Mouse (Mus musculus): Measurements from ENCODE around the gene Dnaaf5. TPM values are rescaled to one million over a fixed set of nuclear protein-coding genes. Genes with fewer than 3 reads are reported as not detected.

The Dnaaf5 gene
- polyA plus RNA-seq, 1 experiment, result 196 TPM

- Histone ChIP-seq H3K27me3 (replicated peaks) (peaks cover 14% of the 10 kb centered on the region), H3K4me3 (replicated peaks) (no peak overlapping the region), H3K36me3 (replicated peaks; ENCODE audit: low read length) (peaks cover 3% of the 10 kb centered on the region), H3K9me3 (peaks cover 9% of the 10 kb centered on the region), H3K4me1 (peaks cover 13% of the 10 kb centered on the region)
- TF ChIP-seq GATA1 (IDR thresholded peaks at IDR 0.05; ENCODE audit: borderline replicate concordance, low read length) (no peak), FLI1 (IDR thresholded peaks at IDR 0.05; ENCODE audit: low read length) (no peak)
These were observed 11.0 kb upstream of the Dnaaf5 start for GRCm38 (mm10) chr5:139138926-139139472.

GRCm38 (mm10) chr5:139140589-139140988 lies 9.4 kb upstream of the Dnaaf5 start:
- Histone ChIP-seq H3K4me3 (replicated peaks) (peak overlapping the region; percentile 15), H3K9me3 (peaks cover 25% of the 10 kb centered on the region), H3K4me1 (peaks cover 18% of the 10 kb centered on the region), H3K36me3 (replicated peaks; ENCODE audit: low read length) (peaks cover 19% of the 10 kb centered on the region), H3K27me3 (replicated peaks) (peaks cover 12% of the 10 kb centered on the region)
- TF ChIP-seq GATA1 (IDR thresholded peaks at IDR 0.05; ENCODE audit: borderline replicate concordance, low read length) (no peak), FLI1 (IDR thresholded peaks at IDR 0.05; ENCODE audit: low read length) (no peak)

- Histone ChIP-seq H3K27me3 (replicated peaks) (peaks cover 12% of the 10 kb centered on the region), H3K36me3 (replicated peaks; ENCODE audit: low read length) (peaks cover 26% of the 10 kb centered on the region), H3K4me1 (peaks cover 24% of the 10 kb centered on the region), H3K9me3 (peaks cover 28% of the 10 kb centered on the region), H3K4me3 (replicated peaks) (no peak overlapping the region)
- TF ChIP-seq FLI1 (IDR thresholded peaks at IDR 0.05; ENCODE audit: low read length), result no peak
- TF ChIP-seq GATA1 (IDR thresholded peaks at IDR 0.05; ENCODE audit: borderline replicate concordance, low read length), result no peak
These were observed 8.7 kb upstream of the Dnaaf5 start for GRCm38 (mm10) chr5:139141326-139141725.

GRCm38 (mm10) chr5:139143890-139144289 lies 6.1 kb upstream of the Dnaaf5 start:
- H3K27me3 ChIP-seq (replicated peaks), result peaks cover 5% of the 10 kb centered on the region
- peaks cover 28% of the 10 kb centered on the region for H3K9me3 ChIP-seq
- TF ChIP-seq FLI1 (IDR thresholded peaks at IDR 0.05; ENCODE audit: low read length) (no peak), GATA1 (IDR thresholded peaks at IDR 0.05; ENCODE audit: borderline replicate concordance, low read length) (no peak)
- H3K36me3 ChIP-seq (replicated peaks; ENCODE audit: low read length), result peaks cover 41% of the 10 kb centered on the region
- no peak overlapping the region for H3K4me3 ChIP-seq (replicated peaks)
- peaks cover 40% of the 10 kb centered on the region for H3K4me1 ChIP-seq

GRCm38 (mm10) chr5:139145726-139146125 lies 4.3 kb upstream of the Dnaaf5 start:
- TF ChIP-seq FLI1 (IDR thresholded peaks at IDR 0.05; ENCODE audit: low read length), result no peak
- TF ChIP-seq GATA1 (IDR thresholded peaks at IDR 0.05; ENCODE audit: borderline replicate concordance, low read length), result no peak
- H3K9me3 ChIP-seq, result peaks cover 21% of the 10 kb centered on the region
- H3K4me1 ChIP-seq, result peaks cover 43% of the 10 kb centered on the region
- H3K27me3 ChIP-seq (replicated peaks), result peaks cover 2% of the 10 kb centered on the region
- peak overlapping the region; percentile 25 for H3K4me3 ChIP-seq (replicated peaks)
- H3K36me3 ChIP-seq (replicated peaks; ENCODE audit: low read length), result peaks cover 41% of the 10 kb centered on the region

- H3K4me1 ChIP-seq, result peaks cover 51% of the 10 kb centered on the region
- H3K27me3 ChIP-seq (replicated peaks), result no peaks in the 10 kb centered on the region
- H3K9me3 ChIP-seq, result peaks cover 21% of the 10 kb centered on the region
- H3K4me3 ChIP-seq (replicated peaks), result no peak overlapping the region
- peaks cover 45% of the 10 kb centered on the region for H3K36me3 ChIP-seq (replicated peaks; ENCODE audit: low read length)
- TF ChIP-seq FLI1 (IDR thresholded peaks at IDR 0.05; ENCODE audit: low read length) (no peak), GATA1 (IDR thresholded peaks at IDR 0.05; ENCODE audit: borderline replicate concordance, low read length) (no peak)
These were observed 3.4 kb upstream of the Dnaaf5 start for GRCm38 (mm10) chr5:139146476-139147075.

- Histone ChIP-seq H3K4me3 (replicated peaks) (no peak overlapping the region), H3K4me1 (peaks cover 59% of the 10 kb centered on the region), H3K27me3 (replicated peaks) (no peaks in the 10 kb centered on the region), H3K9me3 (peaks cover 21% of the 10 kb centered on the region), H3K36me3 (replicated peaks; ENCODE audit: low read length) (peaks cover 53% of the 10 kb centered on the region)
- no peak for TF ChIP-seq GATA1 (IDR thresholded peaks at IDR 0.05; ENCODE audit: borderline replicate concordance, low read length)
These were observed 2.6 kb upstream of the Dnaaf5 start for GRCm38 (mm10) chr5:139147178-139148078.

GRCm38 (mm10) chr5:139149006-139149672 lies 884 bp upstream of the Dnaaf5 start:
- Histone ChIP-seq H3K36me3 (replicated peaks; ENCODE audit: low read length) (peaks cover 66% of the 10 kb centered on the region), H3K4me3 (replicated peaks) (peak overlapping the region; percentile 97), H3K27me3 (replicated peaks) (no peaks in the 10 kb centered on the region), H3K4me1 (peaks cover 77% of the 10 kb centered on the region), H3K9me3 (peaks cover 18% of the 10 kb centered on the region)
- no peak for TF ChIP-seq GATA1 (IDR thresholded peaks at IDR 0.05; ENCODE audit: borderline replicate concordance, low read length)
- no peak for TF ChIP-seq FLI1 (IDR thresholded peaks at IDR 0.05; ENCODE audit: low read length)

- Histone ChIP-seq H3K27me3 (replicated peaks) (no peaks in the 10 kb centered on the region), H3K4me1 (peaks cover 86% of the 10 kb centered on the region), H3K36me3 (replicated peaks; ENCODE audit: low read length) (peaks cover 65% of the 10 kb centered on the region), H3K9me3 (peaks cover 3% of the 10 kb centered on the region), H3K4me3 (replicated peaks) (peak overlapping the region; percentile 97)
- TF ChIP-seq FLI1 (IDR thresholded peaks at IDR 0.05; ENCODE audit: low read length) (no peak), GATA1 (IDR thresholded peaks at IDR 0.05; ENCODE audit: borderline replicate concordance, low read length) (no peak)
These were observed 594 bp downstream of the Dnaaf5 start for GRCm38 (mm10) chr5:139150603-139151031.

Measured in megakaryocyte, embryonic 14.5 days (primary cell).